Mouse (Mus musculus): ENCODE measurements at regions not wholly inside any gene's neighbourhood (a gene's known extent, or its start where the extent isn't known, plus 50 kb on each side); places are given as distances from the start of the nearest gene placed in this dataset.

DNA sequence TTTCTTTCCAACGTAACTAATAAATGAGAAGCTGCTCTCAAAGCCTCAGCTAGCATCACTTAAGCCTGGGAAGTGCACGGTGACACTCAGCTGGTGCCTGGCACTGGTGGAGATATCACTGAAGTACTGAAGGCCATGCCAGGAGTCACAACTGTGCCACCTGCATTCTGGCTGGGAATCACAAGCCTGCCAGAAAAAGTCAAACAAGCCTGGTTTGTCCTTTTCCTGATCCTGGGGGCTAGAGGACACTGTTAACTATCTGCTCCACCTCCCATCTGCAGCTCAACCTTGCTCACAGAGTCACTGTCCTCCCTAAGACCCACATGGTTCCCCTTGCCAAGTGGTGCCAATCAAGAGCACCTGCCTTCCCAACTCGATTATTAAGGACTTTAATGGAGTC, 135.2 kb upstream of the Car8 start:
- no peak for DNase-seq (ENCODE audit: low spot score)

GRCm38 (mm10) chr4:8372069-8372468, 133.2 kb upstream of the Car8 start:
- DNase-seq (ENCODE audit: low spot score) = no peak

GRCm38 (mm10) chr4:8370786-8371185, 131.9 kb upstream of the Car8 start:
- no peak for DNase-seq (ENCODE audit: low spot score)

GRCm38 (mm10) chr4:8367487-8368276, 128.8 kb upstream of the Car8 start:
- DNase-seq (ENCODE audit: low spot score) = peak; percentile 19

DNA sequence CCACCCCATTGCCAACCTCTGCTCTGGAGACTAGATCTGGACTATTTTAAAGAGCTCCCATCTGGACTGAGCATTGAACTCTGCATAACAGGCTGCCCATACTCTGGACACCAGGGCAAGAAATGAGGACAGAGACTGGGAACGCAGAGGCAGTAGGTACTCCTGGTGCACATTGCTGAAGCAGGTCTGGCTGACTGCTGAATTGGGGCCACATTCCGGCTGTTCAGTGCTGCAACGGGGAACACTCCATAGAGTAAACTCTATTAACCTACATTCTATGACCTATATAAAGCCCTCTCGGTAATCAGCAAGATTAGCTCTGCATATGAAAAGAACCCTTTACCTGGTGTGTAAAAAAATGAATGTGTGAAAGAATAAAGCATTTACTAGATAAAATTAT, 128.1 kb upstream of the Car8 start:
- DNase-seq (ENCODE audit: low spot score) = no peak

DNA sequence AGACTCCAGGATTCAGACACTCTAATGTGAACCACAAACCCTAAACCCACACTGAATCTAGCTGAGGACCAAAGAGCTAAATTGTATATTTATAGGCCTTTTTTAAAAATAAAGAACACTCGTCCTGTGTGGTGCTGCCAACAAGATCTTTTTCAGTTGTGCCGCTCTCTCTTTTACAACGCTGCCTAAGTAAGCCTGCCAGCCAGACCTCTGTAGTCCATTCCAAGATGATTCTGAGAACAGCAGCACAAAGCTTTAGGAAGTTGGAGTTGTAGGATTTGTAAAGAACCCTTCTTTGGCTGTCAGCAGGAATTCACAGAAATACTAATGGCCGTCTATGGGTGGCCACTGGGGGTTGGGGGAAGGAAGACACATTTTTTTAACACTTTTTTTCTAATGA, 123.6 kb upstream of the Car8 start:
- no peak for DNase-seq (ENCODE audit: low spot score)

GRCm38 (mm10) chr4:8361931-8362330, 123.1 kb upstream of the Car8 start:
- DNase-seq (ENCODE audit: low spot score) = no peak

DNA sequence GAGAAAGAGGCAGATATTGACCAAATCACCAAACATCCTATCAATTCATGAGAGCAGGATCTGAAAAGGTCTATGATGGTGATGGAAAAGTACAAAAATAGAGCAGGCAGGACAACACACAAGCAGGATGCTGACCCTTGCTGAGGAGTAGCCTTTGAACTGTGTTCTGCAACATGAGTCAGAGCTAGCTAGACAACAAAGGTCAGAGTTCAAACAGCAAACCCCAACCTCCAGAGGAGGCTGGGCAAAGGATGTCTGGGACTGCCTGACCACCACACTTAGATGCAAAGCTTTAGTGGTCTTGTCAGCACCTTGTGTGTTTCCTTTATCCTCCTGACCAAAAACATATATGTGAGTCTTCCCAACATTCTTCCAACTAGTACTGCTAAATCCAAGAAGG, 122.5 kb upstream of the Car8 start:
- no peak for DNase-seq (ENCODE audit: low spot score)

DNA sequence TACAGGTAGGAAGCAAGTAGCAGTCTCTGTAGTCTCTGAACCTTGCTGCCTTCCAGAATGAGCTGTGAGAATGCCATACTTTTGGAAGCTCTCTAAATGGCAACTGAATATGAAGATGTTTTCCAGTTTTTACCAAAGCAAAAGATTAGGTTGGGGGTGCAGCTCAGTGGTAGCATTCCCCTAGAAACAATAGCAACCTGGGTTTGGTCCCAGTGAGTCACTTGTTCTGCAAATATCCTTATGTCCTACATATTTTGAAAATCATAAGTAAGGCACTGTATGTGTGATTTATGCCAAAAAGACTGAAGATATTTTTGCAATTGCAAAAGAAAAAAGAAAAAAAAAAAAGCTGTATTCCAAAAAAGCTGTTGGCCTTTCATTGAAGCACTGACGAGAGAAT, 118.6 kb upstream of the Car8 start:
- DNase-seq (ENCODE audit: low spot score) = no peak

DNA sequence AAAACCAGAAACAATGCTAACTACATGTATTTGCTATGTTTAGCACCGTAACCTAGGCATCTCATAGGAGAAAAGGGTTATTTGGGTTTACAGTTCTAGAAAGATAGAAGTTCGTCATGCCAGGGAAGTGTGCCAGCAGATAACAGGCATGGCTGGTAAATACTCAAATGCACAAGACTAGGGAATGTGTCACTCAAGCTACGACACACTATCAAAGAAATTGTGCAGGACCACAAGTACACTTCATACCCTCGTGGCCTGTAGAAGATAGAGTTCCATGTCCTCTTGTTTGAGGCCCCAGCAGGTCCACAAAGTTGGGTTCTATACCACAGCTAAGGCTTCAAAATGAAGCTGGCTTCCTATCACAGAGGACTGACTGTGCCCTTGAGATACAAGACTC, 103.1 kb upstream of the Car8 start:
- DNase-seq (ENCODE audit: low spot score) = no peak

GRCm38 (mm10) chr4:8309241-8309987, 70.6 kb upstream of the Car8 start:
- DNase-seq (ENCODE audit: low spot score) = no peak

GRCm38 (mm10) chr4:8292563-8292962, 53.7 kb upstream of the Car8 start:
- DNase-seq (ENCODE audit: low spot score) = no peak

DNA sequence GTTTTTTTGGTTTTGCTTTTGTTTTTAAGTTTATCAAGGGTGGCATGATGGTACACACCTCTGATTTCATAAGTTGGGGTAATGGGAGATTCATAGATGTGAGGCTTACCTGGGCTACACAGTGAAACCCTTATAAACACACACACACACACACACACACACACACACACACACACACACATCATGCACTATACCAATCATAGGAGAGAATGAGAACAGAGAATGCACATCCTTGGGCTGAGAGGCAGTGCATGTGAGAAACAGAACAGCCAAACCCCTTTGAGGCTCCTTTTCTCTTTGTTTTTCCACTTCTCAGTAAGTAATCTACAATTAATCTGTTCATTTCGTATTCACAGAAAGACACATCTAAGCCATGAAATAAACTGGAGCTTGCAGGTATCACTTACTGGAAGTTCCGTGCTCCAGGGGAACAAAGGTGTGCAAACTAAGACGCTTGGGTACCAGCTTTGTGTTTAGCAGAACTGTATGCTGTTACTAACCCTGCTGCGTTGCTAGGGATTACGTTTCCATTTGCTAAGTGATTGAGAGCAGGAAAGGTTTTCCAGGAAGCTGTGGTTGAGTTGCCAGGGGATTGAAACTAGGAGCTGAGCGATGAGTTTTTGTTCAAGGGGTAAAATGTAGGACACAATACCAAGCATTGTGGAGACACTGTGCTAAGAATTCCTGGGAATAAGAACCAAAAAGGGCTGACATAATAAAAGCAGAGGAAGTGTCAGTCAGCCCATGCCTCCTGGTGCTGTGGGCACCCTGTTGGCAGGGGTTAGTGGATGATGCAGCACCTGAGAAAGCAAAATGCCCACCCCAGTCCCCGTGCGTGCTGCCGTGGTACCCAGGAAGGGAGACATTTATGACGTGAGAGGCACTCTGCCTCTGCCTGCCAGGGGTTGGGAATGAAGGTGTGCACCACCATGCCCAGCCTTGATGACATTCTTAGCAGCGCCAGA, 53.0 kb upstream of the Car8 start:
- no peak for DNase-seq (ENCODE audit: low spot score)

DNA sequence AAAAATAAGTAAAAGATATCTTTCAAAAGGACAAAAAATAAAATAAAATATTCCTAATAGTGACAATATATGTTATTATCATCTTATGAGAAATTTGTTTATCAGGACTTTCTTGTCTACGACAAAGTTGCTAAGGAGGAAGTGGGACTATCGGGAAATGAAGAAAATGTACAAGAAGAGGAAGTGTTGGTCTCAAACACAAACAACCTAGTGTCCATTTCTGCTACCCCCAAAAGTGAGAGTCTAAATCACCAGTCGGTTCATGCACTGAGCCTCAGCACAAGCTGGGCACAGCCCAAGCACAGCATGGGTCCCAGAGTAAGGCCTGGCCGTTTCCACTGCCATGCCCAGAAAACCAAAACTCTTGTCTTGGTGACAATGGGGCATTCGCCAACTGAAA, 51.1 kb upstream of the Car8 start:
- DNase-seq (ENCODE audit: low spot score) = no peak

Data from urinary bladder, postnatal 25 days (tissue).